Mouse (Mus musculus) heart, adult 2 months (tissue): Measurements from ENCODE around the gene Zc3h6.

Source experiments
- CTCF ChIP-seq: fragments of 200-600 bp; IDR thresholded peaks from 2 replicates; pipeline ENCODE4 v1.8.1; 2022; ENCODE audit warnings: antibody characterized with exemption, mild to moderate bottlenecking, moderate library complexity
- EP300 ChIP-seq: fragments of 200-500 bp; IDR thresholded peaks from 2 replicates; pipeline ENCODE4 v1.6.1; 2011; ENCODE audit warnings: low read depth, low read length, control low read depth; ENCODE audit not compliant: insufficient read depth
- POLR2A ChIP-seq: fragments of 200-500 bp; IDR thresholded peaks from 2 replicates; pipeline ENCODE4 v1.6.1; 2011; ENCODE audit warnings: mild to moderate bottlenecking, low read depth, low read length, control low read depth; ENCODE audit not compliant: insufficient read depth

- TF ChIP-seq EP300 (no peak), POLR2A (no peak), CTCF (no peak)
Observed at GRCm38 (mm10) chr2:128972301-128972700, 5.1 kb downstream of the Zc3h6 start.
